9 mouse cellular contexts compared by ENCODE assay signal in the genomic region with DNA sequence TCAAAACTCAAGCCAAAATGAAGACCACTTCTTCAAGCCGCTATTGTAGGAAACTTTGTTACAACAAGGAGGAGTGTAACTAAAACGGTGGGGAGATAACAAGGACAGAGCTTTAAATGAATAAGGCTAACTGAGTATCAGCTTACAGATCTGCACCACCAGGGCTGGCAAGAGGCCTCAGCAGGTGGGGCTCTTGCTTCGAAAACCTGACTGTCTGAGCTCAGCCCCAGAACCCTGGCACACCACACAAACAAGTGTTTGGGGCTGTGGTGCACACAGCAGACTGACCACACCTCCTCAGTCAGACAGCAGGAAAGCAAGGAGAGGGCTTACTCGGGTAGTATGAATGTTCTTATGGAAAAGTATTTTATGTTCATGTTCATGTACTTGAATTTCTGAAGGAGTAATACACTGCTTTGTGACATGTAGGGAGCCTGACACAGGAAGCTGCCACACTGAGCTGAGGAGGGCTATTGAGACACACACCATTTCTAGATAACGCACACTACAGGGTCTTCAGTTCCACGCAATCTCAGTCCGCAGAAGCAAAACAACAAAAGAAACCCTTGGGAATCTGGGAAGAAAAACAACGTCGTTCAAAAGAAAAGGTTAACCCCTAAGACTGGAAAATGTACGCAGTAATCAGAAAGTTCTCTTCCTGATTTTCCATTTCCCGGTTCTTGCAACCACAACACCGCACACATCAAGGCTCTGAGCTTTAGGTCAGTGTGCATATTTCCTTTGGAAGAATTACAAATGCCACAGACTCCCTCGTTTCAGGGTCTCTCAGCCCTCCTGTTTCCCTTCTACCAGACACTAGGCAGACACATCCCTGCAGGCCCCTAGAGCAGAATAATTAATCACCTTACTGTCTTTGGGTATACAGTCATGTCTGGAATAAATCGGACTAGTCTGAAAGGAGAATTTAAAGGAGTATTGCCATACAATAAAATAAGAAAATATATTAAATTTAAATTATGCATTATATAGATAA. TPM values are rescaled to one million over a fixed set of nuclear protein-coding genes. Genes with fewer than 3 reads are reported as not detected.
DNase-seq lines count a peak whose midpoint lies in the region; ATAC-seq and TF ChIP-seq lines count a peak whose summit lies in the region.
"Had no signal": no experiment of that assay in that cellular context is flagged by ENCODE, and none has a peak within 500 bp of the region (broad histone marks: within the 10 kb centered on the region; RNA-seq: fewer than 3 reads in every experiment).

No protein-coding gene starts in this region.

- H3K4me3 ChIP-seq in forebrain, embryonic 14.5 days (ENCODE audit: low read depth, low read length), result no peak overlapping the region
- H3K4me3 ChIP-seq in forebrain, embryonic 10.5 days, result no peak overlapping the region
- H3K4me3 ChIP-seq in midbrain, embryonic 10.5 days, result no peak overlapping the region
- H3K4me3 ChIP-seq in midbrain, postnatal 0 days (ENCODE audit: low read depth, low read length), result no peak overlapping the region
- H3K4me3 ChIP-seq in limb, embryonic 14.5 days (replicated peaks; ENCODE audit: low read length), result no peak overlapping the region

- no peak overlapping the region for H3K27ac ChIP-seq in forebrain, embryonic 14.5 days (ENCODE audit: low read depth, low read length)
- no peak overlapping the region for H3K27ac ChIP-seq in forebrain, embryonic 10.5 days
- H3K27ac ChIP-seq in midbrain, embryonic 10.5 days (replicated peaks), result peak overlapping the region; percentile 23; the same call in 1 of the 2 replicates
- no peak overlapping the region for H3K27ac ChIP-seq in midbrain, postnatal 0 days (ENCODE audit: low read depth, low read length)
- H3K27ac ChIP-seq in limb, embryonic 14.5 days (replicated peaks; ENCODE audit: low read depth, low read length), result no peak overlapping the region

- H3K9ac ChIP-seq in forebrain, embryonic 14.5 days (ENCODE audit: low read length), result no peak overlapping the region
- H3K9ac ChIP-seq in midbrain, postnatal 0 days (replicated peaks; ENCODE audit: low read length, poor library complexity, severe bottlenecking), result no peak overlapping the region
- H3K9ac ChIP-seq in limb, embryonic 14.5 days (ENCODE audit: low read depth, low read length, severe bottlenecking), result peak overlapping the region; percentile 7; the same call in 1 of the 2 replicates

- WGBS in forebrain, embryonic 14.5 days, result 33% methylated on average over 14 of the region's 14 CpGs
- 48% methylated on average over 14 of the region's 14 CpGs for WGBS in forebrain, embryonic 10.5 days
- 43% methylated on average over 14 of the region's 14 CpGs for WGBS in midbrain, embryonic 10.5 days
- 27% methylated on average over 14 of the region's 14 CpGs for WGBS in midbrain, postnatal 0 days
- WGBS in limb, embryonic 14.5 days, result 26% methylated on average over 14 of the region's 14 CpGs

- ATAC-seq in forebrain, embryonic 14.5 days, result peak; percentile 35; the same call in 1 of the 2 replicates
- ATAC-seq in midbrain, postnatal 0 days (ENCODE audit: low FRiP score), result no peak
- peak; percentile 25; the same call in 1 of the 2 replicates for ATAC-seq in limb, embryonic 14.5 days (ENCODE audit: low FRiP score, low read depth)
- ATAC-seq: inflammation-experienced regulatory T-cells, adult 6 months had no signal

- peaks cover 4% of the 10 kb centered on the region for H3K27me3 ChIP-seq in forebrain, embryonic 14.5 days (replicated peaks; ENCODE audit: control insufficient read depth, insufficient read depth, low read length)
- peaks cover 12% of the 10 kb centered on the region for H3K27me3 ChIP-seq in forebrain, embryonic 10.5 days (ENCODE audit: poor library complexity, severe bottlenecking)
- no peaks in the 10 kb centered on the region; the same call in 1 of the 2 replicates for H3K27me3 ChIP-seq in midbrain, embryonic 10.5 days (ENCODE audit: low read depth, poor library complexity, severe bottlenecking)
- no peaks in the 10 kb centered on the region for H3K27me3 ChIP-seq in midbrain, postnatal 0 days (ENCODE audit: insufficient read depth, low read length)
- no peaks in the 10 kb centered on the region for H3K27me3 ChIP-seq in limb, embryonic 14.5 days (ENCODE audit: control insufficient read depth, insufficient read depth, low read length)

- no peak for TF ChIP-seq POLR2A in limb, embryonic 14.5 days (IDR thresholded peaks at IDR 0.05; ENCODE audit: borderline replicate concordance, extremely low read depth, insufficient read depth, insufficient read length)

- no peak overlapping the region for H3K4me2 ChIP-seq in forebrain, embryonic 14.5 days (ENCODE audit: low read length)
- H3K4me2 ChIP-seq in midbrain, postnatal 0 days (ENCODE audit: low read depth, low read length, poor library complexity, severe bottlenecking), result no peak overlapping the region
- 0 out of 2 replicates have a peak overlapping the region, but pooled peaks have one; percentile 8 for H3K4me2 ChIP-seq in limb, embryonic 14.5 days (replicated peaks; ENCODE audit: low read depth, low read length, severe bottlenecking)

- no peak for DNase-seq in forebrain, embryonic 14.5 days (ENCODE audit: low spot score)
- DNase-seq in forebrain, embryonic 10.5 days (ENCODE audit: extremely low spot score, low spot score), result no peak
- no peak for DNase-seq in midbrain, embryonic 10.5 days (ENCODE audit: low spot score)
- DNase-seq in midbrain, postnatal 0 days (ENCODE audit: low spot score), result no peak
- no peak for DNase-seq in limb, embryonic 14.5 days (ENCODE audit: low spot score)
- DNase-seq in thymus, postnatal 25 days, result peak; percentile 41
- DNase-seq in spleen, adult 12 weeks (ENCODE audit: low spot score), result no peak
- DNase-seq in right cerebral cortex, adult 18-20 months, result no peak

- H3K4me1 ChIP-seq in forebrain, embryonic 14.5 days (ENCODE audit: control insufficient read depth, insufficient read depth, low read length), result peaks cover 2% of the 10 kb centered on the region; the same call in 1 of the 2 replicates
- H3K4me1 ChIP-seq in forebrain, embryonic 10.5 days, result peaks cover 30% of the 10 kb centered on the region
- peaks cover 26% of the 10 kb centered on the region for H3K4me1 ChIP-seq in midbrain, embryonic 10.5 days
- no peaks in the 10 kb centered on the region for H3K4me1 ChIP-seq in midbrain, postnatal 0 days (ENCODE audit: insufficient read depth, low read length)
- peaks cover 4% of the 10 kb centered on the region for H3K4me1 ChIP-seq in limb, embryonic 14.5 days (ENCODE audit: control insufficient read depth, insufficient read depth, low read length)

- no peaks in the 10 kb centered on the region for H3K9me3 ChIP-seq in forebrain, embryonic 14.5 days (replicated peaks; ENCODE audit: control insufficient read depth, low read length)
- no peaks in the 10 kb centered on the region for H3K9me3 ChIP-seq in forebrain, embryonic 10.5 days
- H3K9me3 ChIP-seq in midbrain, embryonic 10.5 days (replicated peaks), result no peaks in the 10 kb centered on the region
- no peaks in the 10 kb centered on the region for H3K9me3 ChIP-seq in midbrain, postnatal 0 days (ENCODE audit: low read length)
- no peaks in the 10 kb centered on the region for H3K9me3 ChIP-seq in limb, embryonic 14.5 days (ENCODE audit: control insufficient read depth, low read length)

- no peaks in the 10 kb centered on the region for H3K36me3 ChIP-seq in forebrain, embryonic 14.5 days (ENCODE audit: control insufficient read depth, insufficient read depth, low read length)
- H3K36me3 ChIP-seq in forebrain, embryonic 10.5 days (replicated peaks), result no peaks in the 10 kb centered on the region
- H3K36me3 ChIP-seq in midbrain, embryonic 10.5 days, result no peaks in the 10 kb centered on the region
- no peaks in the 10 kb centered on the region for H3K36me3 ChIP-seq in midbrain, postnatal 0 days (ENCODE audit: insufficient read depth, low read length)
- H3K36me3 ChIP-seq in limb, embryonic 14.5 days (ENCODE audit: control insufficient read depth, insufficient read depth, low read length), result no peaks in the 10 kb centered on the region

- no peak for TF ChIP-seq CTCF in midbrain, postnatal 0 days (IDR thresholded peaks at IDR 0.05)

RNA-seq across cellular contexts. Expression of a gene that starts 29.8 kb away (rescaled TPM):
- polyA plus RNA-seq in forebrain, embryonic 14.5 days (2014; fragmentation: Nextera tagmentation; extraction: Ambion mirVana), result 4.1 and 4.7 TPM in 2 replicates
- polyA plus RNA-seq in forebrain, embryonic 10.5 days (2016; fragmentation: Nextera tagmentation; extraction: Ambion mirVana), result 2.3 and 2.6 TPM in 2 replicates
- polyA plus RNA-seq in midbrain, embryonic 10.5 days (2016; fragmentation: Nextera tagmentation; extraction: Ambion mirVana), result 3.2 and 3.9 TPM in 2 replicates
- 17.7 and 25.3 TPM in 2 replicates for total RNA-seq in midbrain, postnatal 0 days (2014; rRNA removed)
- polyA plus RNA-seq in midbrain, postnatal 0 days (2015; fragmentation: Nextera tagmentation; extraction: Ambion mirVana), result 4.0 and 4.5 TPM in 2 replicates
- polyA plus RNA-seq in limb, embryonic 14.5 days (2012; rRNA removed), result 0.93 and 1.1 TPM in 2 replicates
- 1.1 and 1.3 TPM in 2 replicates for polyA plus RNA-seq in limb, embryonic 14.5 days (2014; fragmentation: Nextera tagmentation; extraction: Ambion mirVana)
